In genomic region chr4:154960690-154961225, GRCm38 (mm10) we compare ENCODE assay signal across 9 mouse cellular contexts. TPM values are rescaled to one million over a fixed set of nuclear protein-coding genes. Genes with fewer than 3 reads are reported as not detected.
DNase-seq lines count a peak whose midpoint lies in the region; ATAC-seq and TF ChIP-seq lines count a peak whose summit lies in the region.
"Had no signal": no experiment of that assay in that cellular context is flagged by ENCODE, and none has a peak within 500 bp of the region (broad histone marks: within the 10 kb centered on the region; RNA-seq: fewer than 3 reads in every experiment).

Gene Hes5 (plus strand): TSS chr4:154960923.

- no peaks in the 10 kb centered on the region for H3K36me3 ChIP-seq in heart, embryonic 12.5 days
- H3K36me3 ChIP-seq in forebrain, embryonic 10.5 days (replicated peaks), result peaks cover 22% of the 10 kb centered on the region
- H3K36me3 ChIP-seq in intestine, postnatal 0 days (ENCODE audit: control insufficient read depth, insufficient read depth), result no peaks in the 10 kb centered on the region
- H3K36me3 ChIP-seq in stomach, embryonic 15.5 days, result no peaks in the 10 kb centered on the region

- intact Hi-C loops in heart, postnatal 10 days (cut with DNase I), result loop anchor here (2.0 to 10.0 kb wide), 2 partner anchors 16 to 284 kb away; partner anchors contain the start of gene Faap20

- WGBS in heart, embryonic 12.5 days, result under 1% methylated on average over 61 of the region's 65 CpGs
- under 1% methylated on average over 65 of the region's 65 CpGs for WGBS in forebrain, embryonic 10.5 days
- WGBS in intestine, postnatal 0 days, result under 1% methylated on average over 54 of the region's 65 CpGs
- under 1% methylated on average over 65 of the region's 65 CpGs for WGBS in stomach, embryonic 15.5 days

- H3K4me2 ChIP-seq in heart, embryonic 12.5 days, result peak within 1 kb of the TSS; percentile 72
- H3K4me2 ChIP-seq in intestine, postnatal 0 days (replicated peaks; ENCODE audit: low read depth), result peak within 1 kb of the TSS; percentile 85
- peak within 1 kb of the TSS; percentile 83 for H3K4me2 ChIP-seq in stomach, embryonic 15.5 days

- no peak for TF ChIP-seq CTCF in intestine, postnatal 0 days (IDR thresholded peaks at IDR 0.05; ENCODE audit: low read depth)

- no peak for DNase-seq in heart, postnatal 10 days
- peak; percentile 62 for DNase-seq in MN1 (ENCODE audit: low spot score)
- peak; percentile 91 for DNase-seq in forebrain, embryonic 10.5 days (ENCODE audit: extremely low spot score, low spot score)
- peak; percentile 88 for DNase-seq in mesoderm, embryonic 11.5 days (ENCODE audit: low read depth, low spot score)
- DNase-seq in adrenal gland, postnatal 25 days, result no peak

- no peak within 1 kb of the TSS for H3K27ac ChIP-seq in heart, embryonic 12.5 days (ENCODE audit: poor library complexity, severe bottlenecking)
- H3K27ac ChIP-seq in forebrain, embryonic 10.5 days, result peak within 1 kb of the TSS; percentile 97
- no peak within 1 kb of the TSS for H3K27ac ChIP-seq in intestine, postnatal 0 days (ENCODE audit: low read depth, low read length)
- no peak within 1 kb of the TSS for H3K27ac ChIP-seq in stomach, embryonic 15.5 days

- peak within 1 kb of the TSS; percentile 48 for H3K4me3 ChIP-seq in heart, embryonic 12.5 days
- H3K4me3 ChIP-seq in forebrain, embryonic 10.5 days, result peak within 1 kb of the TSS; percentile 98
- H3K4me3 ChIP-seq in intestine, postnatal 0 days (ENCODE audit: low read depth, low read length), result peak within 1 kb of the TSS; percentile 50
- peak within 1 kb of the TSS; percentile 37 for H3K4me3 ChIP-seq in stomach, embryonic 15.5 days (replicated peaks)

- H3K9me3 ChIP-seq in heart, embryonic 12.5 days (replicated peaks), result no peaks in the 10 kb centered on the region
- H3K9me3 ChIP-seq in forebrain, embryonic 10.5 days, result no peaks in the 10 kb centered on the region
- no peaks in the 10 kb centered on the region for H3K9me3 ChIP-seq in intestine, postnatal 0 days (ENCODE audit: control insufficient read depth)
- H3K9me3 ChIP-seq in stomach, embryonic 15.5 days, result no peaks in the 10 kb centered on the region

- no peak for ATAC-seq in heart, embryonic 12.5 days (ENCODE audit: insufficient number of reproducible peaks, low FRiP score)
- no peak for ATAC-seq in intestine, postnatal 0 days
- no peak for ATAC-seq in stomach, embryonic 15.5 days (ENCODE audit: insufficient read depth, low FRiP score, low read depth)
- ATAC-seq: Patski had no signal

- H3K4me1 ChIP-seq in heart, embryonic 12.5 days (replicated peaks), result peaks cover 48% of the 10 kb centered on the region
- H3K4me1 ChIP-seq in forebrain, embryonic 10.5 days, result peaks cover 99% of the 10 kb centered on the region
- H3K4me1 ChIP-seq in intestine, postnatal 0 days (replicated peaks; ENCODE audit: control insufficient read depth, insufficient read depth, low read length), result peaks cover 17% of the 10 kb centered on the region
- peaks cover 44% of the 10 kb centered on the region for H3K4me1 ChIP-seq in stomach, embryonic 15.5 days

- peaks cover 75% of the 10 kb centered on the region for H3K27me3 ChIP-seq in heart, embryonic 12.5 days (replicated peaks)
- peaks cover 78% of the 10 kb centered on the region for H3K27me3 ChIP-seq in forebrain, embryonic 10.5 days (ENCODE audit: poor library complexity, severe bottlenecking)
- H3K27me3 ChIP-seq in intestine, postnatal 0 days (replicated peaks; ENCODE audit: control insufficient read depth, insufficient read depth, low read length), result peaks cover 59% of the 10 kb centered on the region
- peaks cover 66% of the 10 kb centered on the region for H3K27me3 ChIP-seq in stomach, embryonic 15.5 days (replicated peaks)

- H3K9ac ChIP-seq in heart, embryonic 12.5 days, result peak within 1 kb of the TSS; percentile 58
- peak within 1 kb of the TSS; percentile 18; the same call in 1 of the 2 replicates for H3K9ac ChIP-seq in intestine, postnatal 0 days (ENCODE audit: low read depth, low read length)
- H3K9ac ChIP-seq in stomach, embryonic 15.5 days, result 0 out of 2 replicates have a peak within 1 kb of the TSS, but pooled peaks have one; percentile 9

RNA-seq across cellular contexts. Expression of gene Hes5, which starts in this region (rescaled TPM):
- polyA plus RNA-seq in heart, embryonic 12.5 days (2016; fragmentation: Nextera tagmentation; extraction: Ambion mirVana), result 0.70 TPM in 1 of 2 replicates, not detected in the other
- not detected for total RNA-seq in heart, postnatal 10 days (2021)
- polyA plus RNA-seq in forebrain, embryonic 10.5 days (2016; fragmentation: Nextera tagmentation; extraction: Ambion mirVana), result 272 and 295 TPM in 2 replicates
- polyA plus RNA-seq in intestine, postnatal 0 days (2015; fragmentation: Nextera tagmentation; extraction: Ambion mirVana), result 0.20 and 0.29 TPM in 2 replicates
- 2.5 and 2.6 TPM in 2 replicates for polyA plus RNA-seq in stomach, embryonic 15.5 days (2015; fragmentation: Nextera tagmentation; extraction: Ambion mirVana)
- not detected in 2 replicates for total RNA-seq in adrenal gland, postnatal 25 days (2021)
- polyA plus RNA-seq: Patski had no signal

Comparison
In these comparisons a context has a peak if more than half of its experiments do, and no peak if none do; other contexts are left out.
1. RNA of gene Hes5 (polyA plus RNA-seq): 272 to 295 TPM in forebrain, embryonic 10.5 days; 2.5 to 2.6 TPM in stomach, embryonic 15.5 days, 0.70 TPM in heart, embryonic 12.5 days and 0.20 to 0.29 TPM in intestine, postnatal 0 days; every median in the first group is over 10 times any median in the second.
2. H3K4me3 ChIP-seq: peak in every context shown above with its lines; median percentile 98 in forebrain, embryonic 10.5 days; 50 in intestine, postnatal 0 days; 48 in heart, embryonic 12.5 days; 37 in stomach, embryonic 15.5 days.
3. DNase-seq: peak in MN1 (single experiment), forebrain, embryonic 10.5 days (single experiment) and mesoderm, embryonic 11.5 days (single experiment); none in heart, postnatal 10 days (0 of 2) and adrenal gland, postnatal 25 days (single experiment).
4. Peak in every context shown above with its lines, with median percentiles within 50 percentile points of each other: H3K4me2 ChIP-seq and H3K9ac ChIP-seq.